Mouse (Mus musculus) brain, embryonic 18.5 days (tissue): ENCODE results near the gene Acot7.
"Not testable (repeated sequence)": the region's sequence is repeated elsewhere in the genome, so short reads cannot be mapped to it uniquely, and the experiment has no call there.

Experiments used
- DNase-seq: peaks from one replicate; pipeline ENCODE4 v3.0.0-alpha.2; 2012; ENCODE audit warnings: low read depth, low spot score

Gene Acot7

GRCm38 (mm10) chr4:152206199-152206598 lies 28.3 kb downstream of the Acot7 start:
- DNase-seq, result no peak

GRCm38 (mm10) chr4:152209623-152210022 lies 31.7 kb downstream of the Acot7 start:
- DNase-seq, result no peak

GRCm38 (mm10) chr4:152212091-152212505 lies 34.2 kb downstream of the Acot7 start:
- DNase-seq, result no peak

- DNase-seq, result no peak
These were observed 34.6 kb downstream of the Acot7 start for GRCm38 (mm10) chr4:152212531-152212930.

GRCm38 (mm10) chr4:152212974-152213373 lies 35.0 kb downstream of the Acot7 start:
- DNase-seq, result no peak

GRCm38 (mm10) chr4:152213760-152214480 lies 36.0 kb downstream of the Acot7 start:
- peak; percentile 60 for DNase-seq

GRCm38 (mm10) chr4:152214871-152215415 lies 37.0 kb downstream of the Acot7 start:
- DNase-seq, result no peak

GRCm38 (mm10) chr4:152219591-152219990 lies 41.7 kb downstream of the Acot7 start:
- DNase-seq, result no peak

GRCm38 (mm10) chr4:152220771-152221410 lies 43.0 kb downstream of the Acot7 start:
- no peak for DNase-seq

- DNase-seq, result peak; percentile 72
These were observed 43.5 kb downstream of the Acot7 start for GRCm38 (mm10) chr4:152221411-152221887.

GRCm38 (mm10) chr4:152222111-152222510 lies 44.2 kb downstream of the Acot7 start:
- DNase-seq, result no peak

- no peak for DNase-seq
These were observed 44.6 kb downstream of the Acot7 start for GRCm38 (mm10) chr4:152222513-152222912.

- no peak for DNase-seq
These were observed 46.2 kb downstream of the Acot7 start for GRCm38 (mm10) chr4:152224156-152224555.

GRCm38 (mm10) chr4:152226901-152227486 lies 49.1 kb downstream of the Acot7 start:
- peak; percentile 50 for DNase-seq

GRCm38 (mm10) chr4:152227749-152228527 lies 50.0 kb downstream of the Acot7 start:
- DNase-seq, result no peak

- not testable (repeated sequence) for DNase-seq
These were observed 52.4 kb downstream of the Acot7 start for GRCm38 (mm10) chr4:152230331-152230730.

- DNase-seq, result no peak
These were observed 53.4 kb downstream of the Acot7 start for GRCm38 (mm10) chr4:152231326-152231725.

GRCm38 (mm10) chr4:152232411-152232903 lies 54.5 kb downstream of the Acot7 start:
- DNase-seq, result no peak

- DNase-seq, result no peak
These were observed 62.0 kb downstream of the Acot7 start for GRCm38 (mm10) chr4:152239974-152240373.

- DNase-seq, result no peak
These were observed 65.4 kb downstream of the Acot7 start for GRCm38 (mm10) chr4:152243241-152243891.

- DNase-seq, result no peak
These were observed 66.0 kb downstream of the Acot7 start for GRCm38 (mm10) chr4:152243969-152244368.
